Mouse (Mus musculus) splenic B cell, adult 2 months (primary cell): ENCODE results near the gene Mrps27.
"Not testable (repeated sequence)": the region's sequence is repeated elsewhere in the genome, so short reads cannot be mapped to it uniquely, and the experiment has no call there.

Source experiments
- DNase-seq: peaks from one replicate; pipeline ENCODE4 v3.0.0-alpha.2; 2011; ENCODE audit warnings: low read depth, low spot score
- H3K27me3 ChIP-seq: 2 replicates; pipeline ENCODE4 v1.6.1; 2012; ENCODE audit warnings: mild to moderate bottlenecking, low read length, moderate library complexity, mixed read lengths; ENCODE audit not compliant: control insufficient read depth, poor library complexity, insufficient read depth, severe bottlenecking
- H3K36me3 ChIP-seq: 2 replicates; pipeline ENCODE4 v1.6.1; 2012; ENCODE audit warnings: mild to moderate bottlenecking, low read length, moderate library complexity, mixed read lengths; ENCODE audit not compliant: control insufficient read depth, poor library complexity, insufficient read depth, severe bottlenecking

Gene Mrps27

GRCm38 (mm10) chr13:99323632-99324336, 20.8 kb upstream of the Mrps27 start:
- peaks cover 23% of the 10 kb centered on the region; the same call in 1 of the 2 replicates for H3K36me3 ChIP-seq
- H3K27me3 ChIP-seq = no peaks in the 10 kb centered on the region
- peak; percentile 8 for DNase-seq

- peaks cover 24% of the 10 kb centered on the region for H3K36me3 ChIP-seq
- not testable (repeated sequence) for H3K27me3 ChIP-seq, DNase-seq
These were observed 20.3 kb upstream of the Mrps27 start for GRCm38 (mm10) chr13:99324337-99324685.

- Histone ChIP-seq H3K36me3 (peaks cover 27% of the 10 kb centered on the region), H3K27me3 (no peaks in the 10 kb centered on the region)
- no peak for DNase-seq
These were observed 13.3 kb upstream of the Mrps27 start for GRCm38 (mm10) chr13:99331255-99331654.

GRCm38 (mm10) chr13:99337510-99337909, 7.1 kb upstream of the Mrps27 start:
- Histone ChIP-seq H3K36me3 (peaks cover 10% of the 10 kb centered on the region), H3K27me3 (no peaks in the 10 kb centered on the region)
- DNase-seq = peak; percentile 34

GRCm38 (mm10) chr13:99341504-99341903, 3.1 kb upstream of the Mrps27 start:
- Histone ChIP-seq H3K36me3 (peaks cover 2% of the 10 kb centered on the region), H3K27me3 (no peaks in the 10 kb centered on the region)
- DNase-seq = no peak

GRCm38 (mm10) chr13:99343876-99344598, 549 bp upstream of the Mrps27 start:
- Histone ChIP-seq H3K27me3 (no peaks in the 10 kb centered on the region), H3K36me3 (peaks cover 2% of the 10 kb centered on the region)
- DNase-seq = peak; percentile 22

GRCm38 (mm10) chr13:99350009-99350408, 5.4 kb downstream of the Mrps27 start:
- no peaks in the 10 kb centered on the region for H3K27me3 ChIP-seq
- DNase-seq = no peak

GRCm38 (mm10) chr13:99351186-99351585, 6.6 kb downstream of the Mrps27 start:
- no peaks in the 10 kb centered on the region; the same call in 1 of the 2 replicates for H3K36me3 ChIP-seq
- no peak for DNase-seq
- no peaks in the 10 kb centered on the region for H3K27me3 ChIP-seq

More at GRCm38 (mm10) chr13:99350009-99350408, 5.4 kb downstream of the Mrps27 start:
- no peaks in the 10 kb centered on the region; the same call in 1 of the 2 replicates for H3K36me3 ChIP-seq

GRCm38 (mm10) chr13:99351596-99351995, 7.0 kb downstream of the Mrps27 start:
- H3K27me3 ChIP-seq = no peaks in the 10 kb centered on the region
- H3K36me3 ChIP-seq = no peaks in the 10 kb centered on the region; the same call in 1 of the 2 replicates

GRCm38 (mm10) chr13:99352758-99353489, 8.3 kb downstream of the Mrps27 start:
- Histone ChIP-seq H3K36me3 (no peaks in the 10 kb centered on the region; the same call in 1 of the 2 replicates), H3K27me3 (no peaks in the 10 kb centered on the region)
- peak; percentile 99 for DNase-seq

More at GRCm38 (mm10) chr13:99351596-99351995, 7.0 kb downstream of the Mrps27 start:
- DNase-seq = no peak

- no peak for DNase-seq
- Histone ChIP-seq H3K27me3 (no peaks in the 10 kb centered on the region), H3K36me3 (no peaks in the 10 kb centered on the region; the same call in none of the 2 replicates)
These were observed 8.9 kb downstream of the Mrps27 start for GRCm38 (mm10) chr13:99353490-99353851.

GRCm38 (mm10) chr13:99355072-99355471, 10.5 kb downstream of the Mrps27 start:
- DNase-seq = no peak
- no peaks in the 10 kb centered on the region for H3K27me3 ChIP-seq
- no peaks in the 10 kb centered on the region; the same call in 1 of the 2 replicates for H3K36me3 ChIP-seq

- H3K27me3 ChIP-seq = no peaks in the 10 kb centered on the region
- DNase-seq = no peak
- H3K36me3 ChIP-seq = no peaks in the 10 kb centered on the region; the same call in 1 of the 2 replicates
These were observed 11.3 kb downstream of the Mrps27 start for GRCm38 (mm10) chr13:99355861-99356260.

GRCm38 (mm10) chr13:99356428-99357265, 12.1 kb downstream of the Mrps27 start:
- Histone ChIP-seq H3K36me3 (no peaks in the 10 kb centered on the region; the same call in 1 of the 2 replicates), H3K27me3 (no peaks in the 10 kb centered on the region)
- DNase-seq = no peak
